Comparison of ENCODE assay signal across 19 mouse cellular contexts in genomic region chr12:79340513-79340912, GRCm38 (mm10). TPM values are rescaled to one million over a fixed set of nuclear protein-coding genes. Genes with fewer than 3 reads are reported as not detected.
A peak's percentile ranks its signal among the peaks of the same experiment; 100 is the strongest.
DNase-seq lines count a peak whose midpoint lies in the region; ATAC-seq and TF ChIP-seq lines count a peak whose summit lies in the region.
"Had no signal": no experiment of that assay in that cellular context is flagged by ENCODE, and none has a peak within 500 bp of the region (broad histone marks: within the 10 kb centered on the region; RNA-seq: fewer than 3 reads in every experiment).

No protein-coding gene starts in this region.

- no peaks in the 10 kb centered on the region for H3K27me3 ChIP-seq in lung, embryonic 14.5 days (ENCODE audit: insufficient read depth, low read length)
- H3K27me3 ChIP-seq in intestine, embryonic 16.5 days (replicated peaks; ENCODE audit: control insufficient read depth, insufficient read depth, low read length): no peaks in the 10 kb centered on the region
- H3K27me3 ChIP-seq: embryonic facial prominence, embryonic 13.5 days; forebrain, embryonic 13.5 days; liver, embryonic 12.5 days; midbrain, embryonic 12.5 days had no signal

- H3K36me3 ChIP-seq in lung, embryonic 14.5 days (ENCODE audit: insufficient read depth): no peaks in the 10 kb centered on the region
- no peaks in the 10 kb centered on the region for H3K36me3 ChIP-seq in intestine, embryonic 16.5 days (ENCODE audit: control insufficient read depth, insufficient read depth, low read length)
- H3K36me3 ChIP-seq: embryonic facial prominence, embryonic 13.5 days; liver, embryonic 12.5 days; midbrain, embryonic 12.5 days had no signal

- ATAC-seq in lung, embryonic 14.5 days (ENCODE audit: insufficient read depth): no peak; the same call in 1 of the 2 replicates
- ATAC-seq in intestine, embryonic 16.5 days: peak; percentile 58; the same call in 1 of the 2 replicates
- ATAC-seq: forebrain, embryonic 13.5 days; hindbrain, postnatal 0 days; liver, embryonic 12.5 days had no signal

- no peak overlapping the region for H3K9ac ChIP-seq in lung, embryonic 14.5 days
- H3K9ac ChIP-seq in intestine, embryonic 16.5 days (ENCODE audit: low read depth, low read length): no peak overlapping the region
- H3K9ac ChIP-seq: embryonic facial prominence, embryonic 13.5 days; forebrain, embryonic 13.5 days; liver, embryonic 12.5 days; midbrain, embryonic 12.5 days had no signal

- peak overlapping the region; percentile 16; the same call in 1 of the 2 replicates for H3K27ac ChIP-seq in lung, embryonic 14.5 days (ENCODE audit: low read depth)
- H3K27ac ChIP-seq in intestine, embryonic 16.5 days (ENCODE audit: low read length): peak overlapping the region; percentile 57; the same call in 1 of the 2 replicates
- H3K27ac ChIP-seq: embryonic facial prominence, embryonic 13.5 days; forebrain, embryonic 13.5 days; hindbrain, postnatal 0 days; liver, embryonic 12.5 days; midbrain, embryonic 12.5 days had no signal

- no peak for TF ChIP-seq CTCF in lung, embryonic 14.5 days (IDR thresholded peaks at IDR 0.05; ENCODE audit: low read depth)

- no peak overlapping the region for H3K4me3 ChIP-seq in lung, embryonic 14.5 days (ENCODE audit: low read depth, low read length)
- no peak overlapping the region for H3K4me3 ChIP-seq in intestine, embryonic 16.5 days (ENCODE audit: low read length)
- H3K4me3 ChIP-seq: embryonic facial prominence, embryonic 13.5 days; forebrain, embryonic 13.5 days; liver, embryonic 12.5 days; midbrain, embryonic 12.5 days had no signal

- no peaks in the 10 kb centered on the region for H3K9me3 ChIP-seq in lung, embryonic 14.5 days (ENCODE audit: low read depth, low read length)
- H3K9me3 ChIP-seq in intestine, embryonic 16.5 days (ENCODE audit: control insufficient read depth, low read length): no peaks in the 10 kb centered on the region
- H3K9me3 ChIP-seq: embryonic facial prominence, embryonic 13.5 days; forebrain, embryonic 13.5 days; liver, embryonic 12.5 days; midbrain, embryonic 12.5 days had no signal

- H3K4me2 ChIP-seq in lung, embryonic 14.5 days: no peak overlapping the region
- H3K4me2 ChIP-seq in intestine, embryonic 16.5 days (ENCODE audit: low read depth, low read length): no peak overlapping the region
- H3K4me2 ChIP-seq: embryonic facial prominence, embryonic 13.5 days; forebrain, embryonic 13.5 days; liver, embryonic 12.5 days; midbrain, embryonic 12.5 days had no signal

- peak; percentile 19 for DNase-seq in gastrocnemius, postnatal 14 days
- no peak for DNase-seq in gastrocnemius, postnatal 25 days
- DNase-seq in lung, embryonic 14.5 days: peak; percentile 73
- no peak for DNase-seq in lung, adult 18-20 months
- DNase-seq in lung, postnatal 14 days: peak; percentile 28
- DNase-seq in yolk sac, embryonic 10.5 days (ENCODE audit: low spot score): no peak
- DNase-seq in frontal cortex, adult 2 months (ENCODE audit: extremely low spot score in 1 of 2, low spot score in 1 of 2): no peak
- DNase-seq: adrenal gland, postnatal 10 days; cerebellum, postnatal 36 days; gastrocnemius, postnatal 36 days; layer of hippocampus, postnatal 36 days; spleen, adult 18-20 months; thymus, adult 2 months had no signal

- intact Hi-C loops in gastrocnemius, postnatal 14 days (cut with DNase I; ENCODE audit: low total_unique reads): no loop called here

- peaks cover 6% of the 10 kb centered on the region; the same call in 1 of the 2 replicates for H3K4me1 ChIP-seq in lung, embryonic 14.5 days (ENCODE audit: insufficient read depth)
- H3K4me1 ChIP-seq in intestine, embryonic 16.5 days (ENCODE audit: control insufficient read depth, insufficient read depth, low read length): peaks cover 3% of the 10 kb centered on the region; the same call in 1 of the 2 replicates
- H3K4me1 ChIP-seq: forebrain, embryonic 13.5 days; liver, embryonic 12.5 days; midbrain, embryonic 12.5 days had no signal

- WGBS in lung, embryonic 14.5 days: 68% methylated on average over 6 of the region's 6 CpGs
- 67% methylated on average over 6 of the region's 6 CpGs for WGBS in intestine, embryonic 16.5 days

RNA-seq across cellular contexts. Expression of gene Rad51b, which starts 43.4 kb away (rescaled TPM):
- under 1 TPM; 0.80 to 0.92 TPM for total RNA-seq in gastrocnemius, postnatal 14 days (2021)
- total RNA-seq in gastrocnemius, postnatal 25 days (2021): under 1 TPM in 1 of 2 experiments, not detected in 1; 0.13 TPM
- polyA plus RNA-seq in lung, embryonic 14.5 days (2014; fragmentation: Nextera tagmentation; extraction: Ambion mirVana): 8.0 and 8.1 TPM in 2 replicates
- polyA plus RNA-seq in intestine, embryonic 16.5 days (2015; fragmentation: Nextera tagmentation; extraction: Ambion mirVana): 6.2 and 6.8 TPM in 2 replicates
- 0.14 and 0.17 TPM in 2 replicates for polyA plus RNA-seq in frontal cortex, adult 2 months (2012; rRNA removed)

RNA-seq across cellular contexts. Expression of gene Zfyve26, which starts 44.4 kb away (rescaled TPM):
- total RNA-seq in gastrocnemius, postnatal 14 days (2021): 10 to 100 TPM; 11.1 to 15.3 TPM
- 10 to 100 TPM; 15.4 to 16.2 TPM for total RNA-seq in gastrocnemius, postnatal 25 days (2021)
- polyA plus RNA-seq in lung, embryonic 14.5 days (2014; fragmentation: Nextera tagmentation; extraction: Ambion mirVana): 12.8 and 16.5 TPM in 2 replicates
- 12.3 and 12.5 TPM in 2 replicates for polyA plus RNA-seq in intestine, embryonic 16.5 days (2015; fragmentation: Nextera tagmentation; extraction: Ambion mirVana)
- 32.9 and 33.9 TPM in 2 replicates for polyA plus RNA-seq in frontal cortex, adult 2 months (2012; rRNA removed)

Comparison
In these comparisons a context has a peak if more than half of its experiments do, and no peak if none do; other contexts are left out.
1. DNase-seq: peak in gastrocnemius, postnatal 14 days (single experiment), lung, embryonic 14.5 days (single experiment) and lung, postnatal 14 days (single experiment); none in gastrocnemius, postnatal 25 days (single experiment), lung, adult 18-20 months (0 of 2), yolk sac, embryonic 10.5 days (single experiment) and frontal cortex, adult 2 months (0 of 2).